Mouse (Mus musculus) MEL (cell line): ENCODE results near the gene Stab2. TPM values are rescaled to one million over a fixed set of nuclear protein-coding genes. Genes with fewer than 3 reads are reported as not detected.

Experiments used
- DNase-seq: peaks from one replicate; pipeline ENCODE4 v3.0.0; 2011; ENCODE audit warnings: low read depth, low spot score
- H3K27ac ChIP-seq: 2 replicates; pipeline ENCODE4 v1.5.1; 2012; ENCODE audit warnings: low read depth, mild to moderate bottlenecking, control low read depth, low read length, moderate library complexity; ENCODE audit not compliant: control insufficient read depth
- H3K27me3 ChIP-seq, 2 experiments: fragments of 150-350 bp in 1 of 2; sonication (generic) in 1 of 2; 2 replicates each; pipeline ENCODE4 v1.6.1; 2012; ENCODE audit warnings: low read length in 2 of 2, mild to moderate bottlenecking in 2 of 2, improper control_type of control experiment in 1 of 2, moderate library complexity in 1 of 2; ENCODE audit not compliant: insufficient read depth in 2 of 2, control insufficient read depth in 1 of 2
- H3K36me3 ChIP-seq, 2 experiments: 2 replicates each; pipeline ENCODE4 v1.6.1; 2012 to 2014; ENCODE audit warnings: low read length in 2 of 2, improper control_type of control experiment in 1 of 2, inconsistent platforms in 1 of 2, mild to moderate bottlenecking in 1 of 2; ENCODE audit not compliant: insufficient read depth in 2 of 2, control insufficient read depth in 1 of 2
- H3K4me1 ChIP-seq, 2 experiments: fragments of 150-350 bp in 1 of 2; sonication (generic) in 1 of 2; 2 replicates each; pipeline ENCODE4 v1.6.1; 2012; ENCODE audit warnings: low read length in 2 of 2, improper control_type of control experiment in 1 of 2, mild to moderate bottlenecking in 1 of 2; ENCODE audit not compliant: insufficient read depth in 2 of 2, control insufficient read depth in 1 of 2
- H3K4me3 ChIP-seq, 2 experiments: fragments of 150-350 bp in 1 of 2; sonication (generic) in 1 of 2; 2 replicates each; pipeline ENCODE4 v1.5.1; 2012; ENCODE audit warnings: low read depth in 2 of 2, low read length in 2 of 2, mild to moderate bottlenecking in 2 of 2, moderate library complexity in 2 of 2, control low read depth in 1 of 2, improper control_type of control experiment in 1 of 2; ENCODE audit not compliant: control insufficient read depth in 1 of 2, insufficient read depth in 1 of 2
- H3K79me2 ChIP-seq: 2 replicates; pipeline ENCODE4 v1.6.1; 2012; ENCODE audit warnings: mild to moderate bottlenecking, low read length, moderate library complexity; ENCODE audit not compliant: control insufficient read depth, poor library complexity, insufficient read depth
- H3K9ac ChIP-seq: 2 replicates; pipeline ENCODE4 v1.6.1; 2012; ENCODE audit warnings: low read depth, mild to moderate bottlenecking, control low read depth, low read length, moderate library complexity; ENCODE audit not compliant: control insufficient read depth, poor library complexity, severe bottlenecking
- H3K9me3 ChIP-seq: fragments of 150-350 bp; sonication (generic); replicated peaks from 2 replicates; pipeline ENCODE4 v1.6.1; 2012; ENCODE audit warnings: mild to moderate bottlenecking, low read length, improper control_type of control experiment, moderate library complexity; ENCODE audit not compliant: insufficient read depth
- BHLHE40 ChIP-seq: IDR thresholded peaks from 2 replicates; pipeline ENCODE4 v1.6.1; 2012; ENCODE audit warnings: low read depth, mild to moderate bottlenecking, inconsistent platforms, low read length, improper control_type of control experiment, borderline replicate concordance
- CHD1 ChIP-seq: IDR thresholded peaks from 2 replicates; pipeline ENCODE4 v1.6.1; 2012; ENCODE audit warnings: low read depth, mild to moderate bottlenecking, inconsistent platforms, low read length, improper control_type of control experiment
- ETS1 ChIP-seq: IDR thresholded peaks from 2 replicates; pipeline ENCODE4 v1.6.1; 2012; ENCODE audit warnings: low read depth, mild to moderate bottlenecking, inconsistent platforms, low read length, improper control_type of control experiment, moderate library complexity
- GABPA ChIP-seq: IDR thresholded peaks from 2 replicates; pipeline ENCODE4 v1.6.1; 2012; ENCODE audit warnings: low read depth, mild to moderate bottlenecking, inconsistent platforms, low read length, improper control_type of control experiment, moderate library complexity
- GATA1 ChIP-seq: IDR thresholded peaks from 2 replicates; pipeline ENCODE4 v1.6.1; 2011; ENCODE audit warnings: low read depth, low read length, improper control_type of control experiment
- KAT2A ChIP-seq: conservative IDR thresholded peaks from 2 replicates; pipeline ENCODE4 v1.6.1; 2012; ENCODE audit warnings: low read depth, low read length, improper control_type of control experiment, inconsistent platforms
- MAFK ChIP-seq: IDR thresholded peaks from 2 replicates; pipeline ENCODE4 v1.6.1; 2011; ENCODE audit warnings: low read depth, mild to moderate bottlenecking, low read length, improper control_type of control experiment, borderline replicate concordance
- MAX ChIP-seq: IDR thresholded peaks from 2 replicates; pipeline ENCODE4 v1.6.1; 2011; ENCODE audit warnings: low read length, improper control_type of control experiment
- MEF2A ChIP-seq: IDR thresholded peaks from 2 replicates; pipeline ENCODE4 v1.6.1; 2014; ENCODE audit warnings: low read depth, mild to moderate bottlenecking, inconsistent platforms, low read length, improper control_type of control experiment; ENCODE audit not compliant: poor library complexity, insufficient replicate concordance, severe bottlenecking; ENCODE audit errors: extremely low read depth
- MXI1 ChIP-seq: IDR thresholded peaks from 2 replicates; pipeline ENCODE4 v1.6.1; 2011; ENCODE audit warnings: mild to moderate bottlenecking, low read depth, low read length, improper control_type of control experiment
- MYB ChIP-seq: IDR thresholded peaks from 2 replicates; pipeline ENCODE4 v1.6.1; 2011; ENCODE audit warnings: mild to moderate bottlenecking, low read depth, low read length, improper control_type of control experiment
- POLR2A ChIP-seq, 2 experiments: IDR thresholded peaks; 2 replicates each; pipeline ENCODE4 v1.6.1; 2011 to 2012; ENCODE audit warnings: low read length in 2 of 2, mild to moderate bottlenecking in 2 of 2, control low read depth in 1 of 2, improper control_type of control experiment in 1 of 2, low read depth in 1 of 2, moderate library complexity in 1 of 2; ENCODE audit not compliant: control insufficient read depth in 1 of 2, insufficient read depth in 1 of 2, poor library complexity in 1 of 2
- POLR2AphosphoS2 ChIP-seq: IDR thresholded peaks from 2 replicates; pipeline ENCODE4 v1.6.1; 2011; ENCODE audit warnings: low read length, improper control_type of control experiment
- POLR2AphosphoS5 ChIP-seq: IDR thresholded peaks from 2 replicates; pipeline ENCODE4 v1.6.1; 2012; ENCODE audit warnings: low read depth, borderline replicate concordance, mild to moderate bottlenecking, inconsistent platforms, low read length, moderate library complexity, mixed read lengths
- RAD21 ChIP-seq: IDR thresholded peaks from 2 replicates; pipeline ENCODE4 v1.6.1; 2011; ENCODE audit warnings: mild to moderate bottlenecking, low read depth, low read length, improper control_type of control experiment
- TAL1 ChIP-seq: IDR thresholded peaks from 2 replicates; pipeline ENCODE4 v1.6.1; 2012; ENCODE audit warnings: mild to moderate bottlenecking, inconsistent platforms, low read length, moderate library complexity, mixed read lengths
- TBP ChIP-seq: IDR thresholded peaks from 2 replicates; pipeline ENCODE4 v1.8.0; 2011; ENCODE audit warnings: low read depth, low read length, improper control_type of control experiment
- UBTF ChIP-seq: IDR thresholded peaks from 2 replicates; pipeline ENCODE4 v1.6.1; 2012; ENCODE audit warnings: low read depth, mild to moderate bottlenecking, inconsistent platforms, low read length, improper control_type of control experiment, moderate library complexity, borderline replicate concordance; ENCODE audit not compliant: insufficient read depth
- USF1 ChIP-seq: IDR thresholded peaks from 2 replicates; pipeline ENCODE4 v1.6.1; 2014; ENCODE audit warnings: low read depth, mild to moderate bottlenecking, inconsistent platforms, low read length, improper control_type of control experiment, moderate library complexity
- USF2 ChIP-seq, 2 experiments: IDR thresholded peaks; 2 replicates each; pipeline ENCODE4 v1.6.1; 2011 to 2012; ENCODE audit warnings: improper control_type of control experiment in 2 of 2, low read length in 2 of 2, borderline replicate concordance in 1 of 2, inconsistent platforms in 1 of 2, low read depth in 1 of 2, mild to moderate bottlenecking in 1 of 2; ENCODE audit not compliant: insufficient read depth in 1 of 2
- ZMIZ1 ChIP-seq: IDR thresholded peaks from 2 replicates; pipeline ENCODE4 v1.6.1; 2012; ENCODE audit warnings: low read depth, mild to moderate bottlenecking, inconsistent platforms, low read length, improper control_type of control experiment, moderate library complexity
- polyA plus RNA-seq, 2 experiments: library from polyadenylated mRNA; stranded (reverse) in 1 of 2; unstranded in 1 of 2; fragments of >175 nt in 1 of 2; fragments of >200 nt in 1 of 2; gene quantifications; 2 replicates each; pipeline versions ENCODE4 v1.2.1 to v1.2.4; 2012; ENCODE audit warnings: low replicate concordance in 2 of 2, low read depth in 1 of 2; ENCODE audit not compliant: insufficient read length in 2 of 2, insufficient read depth in 1 of 2, missing spikeins in 1 of 2
- total RNA-seq: library from RNA; depleted of rRNA; stranded (reverse); fragments of 300-350 nt; gene quantifications from 2 replicates; pipeline ENCODE4 v1.2.3, GENCODE M21; 2012

The Stab2 gene
- total and polyA plus RNA-seq, 3 experiments, result 0.73 to 5.1 TPM; not detected in 1

GRCm38 (mm10) chr10:86826929-86827328 is 180.9 kb downstream of the Stab2 start:
- Histone ChIP-seq H3K36me3 (peaks cover 4 to 9% of the 10 kb centered on the region in 2 experiments; a peak in 2 of 4 replicates), H3K4me3 (no peak overlapping the region), H3K27me3 (no peaks in the 10 kb centered on the region), H3K4me1 (no peaks in the 10 kb centered on the region), H3K79me2 (no peaks in the 10 kb centered on the region), H3K27ac (no peak overlapping the region), H3K9ac (no peak overlapping the region)
- no peak for DNase-seq
- TF ChIP-seq ZMIZ1, result no peak
- no peak for TF ChIP-seq KAT2A
- no peak for TF ChIP-seq MYB
- no peak for TF ChIP-seq USF1
- TF ChIP-seq BHLHE40, result no peak
- no peak for TF ChIP-seq UBTF
- TF ChIP-seq RAD21, result no peak
- no peak for TF ChIP-seq USF2 (IDR thresholded peaks at IDR 0.05; ENCODE audit: borderline replicate concordance in 1 of 2, insufficient read depth in 1 of 2, low read depth in 1 of 2, low read length in 2 of 2)
- no peak for TF ChIP-seq ETS1
- TF ChIP-seq MAX, result no peak
- TF ChIP-seq POLR2AphosphoS5, result no peak
- TF ChIP-seq POLR2A (IDR thresholded peaks at IDR 0.05; ENCODE audit: control insufficient read depth in 1 of 2, insufficient read depth in 1 of 2, low read depth in 1 of 2, low read length in 2 of 2, poor library complexity in 1 of 2), result no peak
- TF ChIP-seq TBP, result no peak
- TF ChIP-seq MAFK, result no peak
- TF ChIP-seq MEF2A, result no peak
- no peak for TF ChIP-seq GATA1
- no peak for TF ChIP-seq CHD1
- no peak for TF ChIP-seq MXI1
- TF ChIP-seq POLR2AphosphoS2, result no peak
- TF ChIP-seq, all 39 proteins: peak for 0
- no peaks in the 10 kb centered on the region for H3K9me3 ChIP-seq

- no peak overlapping the region for H3K9ac ChIP-seq
- DNase-seq, result no peak
- H3K9me3 ChIP-seq, result no peaks in the 10 kb centered on the region
- peaks cover 4 to 8% of the 10 kb centered on the region in 2 experiments; a peak in 2 of 4 replicates for H3K36me3 ChIP-seq
- H3K4me1 ChIP-seq, result no peaks in the 10 kb centered on the region
- no peaks in the 10 kb centered on the region for H3K79me2 ChIP-seq
- TF ChIP-seq GABPA (no peak), TAL1 (no peak)
- H3K27ac ChIP-seq, result no peak overlapping the region
- no peak overlapping the region for H3K4me3 ChIP-seq
- H3K27me3 ChIP-seq, result no peaks in the 10 kb centered on the region
Observed at GRCm38 (mm10) chr10:86825871-86826522, 181.8 kb downstream of the Stab2 start.
